Mouse (Mus musculus): Measurements from ENCODE around the gene Phb. TPM values are rescaled to one million over a fixed set of nuclear protein-coding genes. Genes with fewer than 3 reads are reported as not detected.

Phb gene
- 100 to 1,000 TPM; 379 to 441 (median 399) TPM for total RNA-seq (2022)

DNA sequence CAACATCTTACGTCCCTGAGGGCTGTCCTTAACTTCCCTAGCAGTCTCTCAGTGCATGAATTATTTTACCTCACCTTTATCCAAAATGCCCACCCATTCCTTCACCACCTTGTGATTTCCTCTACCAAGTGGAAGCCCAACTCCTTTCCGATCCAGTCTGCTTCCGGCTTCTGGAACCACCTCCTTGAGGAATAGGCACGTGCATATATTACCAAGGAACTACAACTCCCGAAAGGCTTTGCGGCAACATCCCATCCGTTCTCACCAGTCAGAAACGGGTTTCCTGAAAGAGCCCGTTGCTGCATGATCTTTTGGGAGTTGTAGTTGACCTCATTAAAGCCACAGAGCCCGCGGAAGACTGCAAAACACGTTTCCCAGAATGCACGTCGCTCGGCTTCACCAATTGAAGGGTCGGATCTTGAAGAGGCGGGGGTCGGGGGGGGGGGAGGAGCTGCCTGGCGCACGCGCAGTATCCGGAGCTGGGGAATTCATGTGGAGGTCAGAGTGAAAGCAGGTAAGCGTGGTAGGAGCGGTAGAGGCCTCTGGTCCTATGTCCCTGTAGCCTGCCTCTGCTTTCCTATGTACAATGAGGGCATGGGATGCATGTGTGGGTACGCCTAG is at the start of gene Phb:
Gene Phb, plus strand, starts transcription at position 429 of the 621 bp plus-strand sequence.
- DNase-seq (ENCODE audit: low spot score), result peak; percentile 97

GRCm38 (mm10) chr11:95617785-95618465 is 48.8 kb upstream of the Phb start:
- no peak for DNase-seq (ENCODE audit: low spot score)

DNA sequence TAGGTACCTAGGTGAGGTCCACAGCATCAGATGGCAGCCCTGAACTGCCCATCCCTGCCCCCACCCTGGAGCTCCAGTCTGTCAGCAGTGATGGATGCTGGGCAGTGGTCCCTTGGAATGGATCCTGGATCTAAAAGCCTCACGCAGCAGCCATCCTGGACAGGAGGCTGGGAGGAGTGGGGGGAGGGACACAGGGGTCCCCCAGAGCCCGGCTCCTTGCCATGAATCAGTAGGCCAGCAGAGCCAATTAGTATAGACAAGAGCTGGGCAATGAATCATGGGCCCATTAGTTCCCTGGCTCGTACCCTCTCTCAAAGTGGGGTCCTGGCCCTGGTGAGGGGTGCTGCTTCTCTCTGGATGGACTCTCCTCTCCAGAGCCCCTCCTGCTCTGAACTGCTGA is 47.7 kb upstream of the Phb start:
- no peak for DNase-seq (ENCODE audit: low spot score)

DNA sequence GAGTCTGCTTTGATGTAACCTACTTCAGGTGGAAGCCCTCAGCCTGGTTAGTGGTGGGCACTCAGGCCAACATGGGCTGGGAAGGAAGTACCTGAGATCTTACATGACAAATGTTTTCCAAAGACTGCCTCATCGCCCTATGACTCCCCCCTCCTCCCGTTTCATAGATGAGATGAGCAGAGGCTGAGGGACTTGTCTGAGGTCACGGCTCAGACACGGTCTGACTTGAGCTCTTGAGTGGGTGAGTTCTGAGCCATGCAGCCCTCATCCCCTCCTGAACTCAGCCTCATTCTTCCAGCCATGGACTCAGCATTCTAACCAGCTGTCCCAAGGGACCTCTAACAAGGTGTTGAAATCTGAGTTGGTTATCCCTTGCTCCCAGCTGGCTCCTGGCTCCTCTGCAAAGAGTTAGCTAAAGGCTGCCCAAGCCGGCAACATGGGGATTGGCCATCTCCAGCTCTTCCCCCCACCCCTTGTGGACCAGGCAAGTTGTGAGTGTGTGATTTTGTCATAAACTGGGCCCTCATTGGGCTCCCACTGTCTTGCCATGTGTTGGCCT is 46.8 kb upstream of the Phb start:
- DNase-seq (ENCODE audit: low spot score), result no peak

- DNase-seq (ENCODE audit: low spot score), result no peak
These were observed 45.7 kb upstream of the Phb start for GRCm38 (mm10) chr11:95621010-95621409.

- DNase-seq (ENCODE audit: low spot score), result no peak
These were observed 45.1 kb upstream of the Phb start for GRCm38 (mm10) chr11:95621541-95622130.

GRCm38 (mm10) chr11:95622426-95622825 is 44.3 kb upstream of the Phb start:
- no peak for DNase-seq (ENCODE audit: low spot score)

- DNase-seq (ENCODE audit: low spot score), result no peak
These were observed 36.2 kb upstream of the Phb start for GRCm38 (mm10) chr11:95630558-95630957.

DNA sequence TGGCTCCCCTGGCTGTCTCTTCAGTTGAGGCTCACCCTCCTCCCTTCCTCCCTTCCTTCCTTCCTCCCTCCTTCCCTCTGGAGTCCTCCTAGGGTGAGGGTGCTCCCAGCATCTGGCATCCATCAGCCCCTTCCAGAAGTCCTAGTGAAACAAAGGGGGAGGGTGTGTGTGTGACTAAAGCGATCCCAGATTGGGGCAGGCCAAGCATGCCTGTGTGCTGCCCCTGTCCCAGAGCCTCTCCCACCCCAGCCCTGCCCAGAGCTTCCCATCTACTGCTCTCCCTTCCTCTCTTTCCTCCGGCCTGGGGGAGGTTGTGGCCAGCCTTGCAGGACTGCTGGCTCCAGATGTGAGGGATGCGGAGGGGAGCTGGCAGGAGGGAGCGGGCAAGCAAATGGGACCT is 35.5 kb upstream of the Phb start:
- no peak for DNase-seq (ENCODE audit: low spot score)

GRCm38 (mm10) chr11:95632474-95632873 is 34.3 kb upstream of the Phb start:
- no peak for DNase-seq (ENCODE audit: low spot score)

- no peak for DNase-seq (ENCODE audit: low spot score)
These were observed 33.2 kb upstream of the Phb start for GRCm38 (mm10) chr11:95633512-95634000.

- no peak for DNase-seq (ENCODE audit: low spot score)
These were observed 31.7 kb upstream of the Phb start for GRCm38 (mm10) chr11:95635030-95635429.

DNA sequence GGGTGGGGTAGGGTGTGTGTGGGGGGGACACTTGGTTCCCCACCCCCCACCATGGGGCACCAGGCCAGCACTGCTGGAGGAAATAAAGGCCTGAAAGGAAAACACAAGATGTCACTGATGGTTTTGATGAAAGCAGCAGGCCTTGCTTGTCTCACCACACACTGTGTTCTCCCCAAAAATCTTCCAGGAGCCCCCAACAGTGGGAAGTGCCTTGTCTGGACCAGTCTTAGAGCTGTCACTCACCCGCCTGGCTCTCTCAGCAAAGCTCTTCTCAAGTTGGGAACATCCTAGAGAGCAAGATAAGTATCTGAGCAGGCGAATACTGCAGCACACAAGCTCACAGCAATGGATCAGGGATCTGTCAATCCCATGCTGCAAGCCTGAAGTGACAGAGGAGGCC is 26.0 kb upstream of the Phb start:
- no peak for DNase-seq (ENCODE audit: low spot score)

GRCm38 (mm10) chr11:95642534-95643280 is 24.1 kb upstream of the Phb start:
- no peak for DNase-seq (ENCODE audit: low spot score)

- DNase-seq (ENCODE audit: low spot score), result no peak
These were observed 22.9 kb upstream of the Phb start for GRCm38 (mm10) chr11:95643856-95644255.

- DNase-seq (ENCODE audit: low spot score), result no peak
These were observed 22.4 kb upstream of the Phb start for GRCm38 (mm10) chr11:95644381-95644780.

DNA sequence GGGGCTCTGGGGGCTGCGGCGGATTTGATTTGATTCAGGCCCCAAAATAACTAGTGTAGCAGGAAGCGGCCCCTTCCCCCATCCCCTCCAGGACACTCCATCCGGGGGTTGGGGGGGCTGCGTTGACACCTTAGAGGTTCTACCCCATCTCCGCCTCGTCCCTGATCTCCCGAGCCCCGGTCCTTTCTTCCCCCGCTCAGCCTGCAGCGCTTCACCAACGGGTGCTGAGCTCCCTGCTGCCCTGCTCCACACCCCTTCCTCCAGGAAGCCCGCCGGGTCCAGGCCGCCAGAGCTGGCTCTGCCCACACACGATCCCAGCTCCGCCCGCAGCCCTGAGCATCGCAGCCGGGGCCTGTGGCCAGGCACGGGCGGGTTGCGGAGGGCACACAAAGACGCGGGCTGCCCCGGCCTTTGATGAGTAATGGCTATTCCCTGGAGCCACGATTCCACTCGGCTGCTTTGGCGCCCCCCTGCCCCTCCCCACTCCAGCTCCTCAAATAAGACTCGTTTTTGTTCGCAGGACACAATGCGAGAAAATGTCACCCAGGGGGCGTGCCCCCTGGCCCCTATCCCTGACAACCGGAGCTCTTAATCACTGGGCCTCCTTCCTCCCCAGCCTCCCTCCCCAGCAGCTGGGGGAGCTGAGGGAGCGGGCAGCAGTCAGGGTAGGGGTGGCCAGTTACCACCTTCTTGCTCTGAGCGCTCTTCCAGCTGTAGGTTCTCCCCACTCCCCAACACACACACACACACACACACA is 21.2 kb upstream of the Phb start:
- DNase-seq (ENCODE audit: low spot score), result no peak

DNA sequence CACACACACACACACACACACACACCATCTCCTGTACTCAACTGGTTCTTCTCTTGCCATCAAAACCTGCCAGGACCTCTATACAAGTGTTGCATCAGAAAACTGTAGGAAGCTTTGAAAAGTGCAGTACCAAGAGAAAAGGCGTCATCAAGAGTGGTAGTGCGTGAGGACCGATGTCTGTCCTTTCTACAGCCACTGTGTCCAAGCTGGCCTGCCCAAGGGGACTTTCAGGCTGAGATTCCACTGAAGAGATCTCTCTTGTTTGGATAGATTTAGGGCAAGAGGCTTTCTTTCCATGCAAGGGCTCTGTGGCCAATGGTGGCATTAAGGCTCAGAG is 20.6 kb upstream of the Phb start:
- DNase-seq (ENCODE audit: low spot score), result no peak

- DNase-seq (ENCODE audit: low spot score), result no peak
These were observed 19.0 kb upstream of the Phb start for GRCm38 (mm10) chr11:95647791-95648190.

GRCm38 (mm10) chr11:95648827-95649226 is 17.9 kb upstream of the Phb start:
- DNase-seq (ENCODE audit: low spot score), result peak; percentile 78

GRCm38 (mm10) chr11:95649560-95649959 is 17.2 kb upstream of the Phb start:
- no peak for DNase-seq (ENCODE audit: low spot score)

Measured in heart, adult 8-10 months (tissue).